Mouse (Mus musculus) embryonic fibroblast, embryonic 13.5 days (primary cell): ENCODE results near the gene Washc3.

Experiments used
- CTCF ChIP-seq: IDR thresholded peaks from 2 replicates; pipeline ENCODE4 v1.5.1; 2011; ENCODE audit warnings: mild to moderate bottlenecking, control low read depth, low read length, moderate library complexity, borderline replicate concordance; ENCODE audit not compliant: insufficient read depth
- POLR2A ChIP-seq: IDR thresholded peaks from 2 replicates; pipeline ENCODE4 v1.6.1; 2011; ENCODE audit warnings: low read depth, mild to moderate bottlenecking, control low read depth, low read length, moderate library complexity

DNA sequence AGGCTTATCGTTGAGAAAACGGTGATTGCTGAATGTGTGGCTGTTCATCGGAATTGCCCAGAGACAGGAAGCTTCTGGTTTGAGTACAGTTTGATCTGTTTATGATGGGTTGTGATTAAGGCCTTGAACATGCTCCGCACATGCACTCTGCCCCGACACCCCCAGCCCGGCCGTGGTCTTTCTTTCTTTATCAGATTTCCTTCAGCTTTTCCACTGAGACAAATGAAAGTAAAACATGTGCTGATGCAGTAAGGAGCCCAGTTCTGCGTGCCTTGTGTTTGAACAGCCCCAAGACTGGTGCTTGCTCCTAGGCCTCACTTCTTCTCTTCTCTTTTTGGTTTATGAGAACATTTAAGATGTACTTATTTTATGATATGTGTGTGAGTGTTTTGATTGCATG, 1.7 kb downstream of the Washc3 start:
- TF ChIP-seq POLR2A (no peak), CTCF (no peak)
